Mouse (Mus musculus) liver, embryonic 16.5 days (tissue): ENCODE results near the gene Abcg5. TPM values are rescaled to one million over a fixed set of nuclear protein-coding genes. Genes with fewer than 3 reads are reported as not detected.

Source experiments
- ATAC-seq: fragments of 200-750 bp; cut with Nextera tagmentation; 2 replicates; pipeline ENCODE4 v1.8.0; 2017; ENCODE audit warnings: low read depth, mild to moderate bottlenecking, moderate number of reproducible peaks, moderate library complexity
- H3K27ac ChIP-seq: fragments of 300-500 bp; sonication (generic); 2 replicates; pipeline ENCODE4 v1.5.1; 2014; ENCODE audit warnings: mild to moderate bottlenecking, low read length
- H3K27me3 ChIP-seq: fragments of 300-500 bp; sonication (generic); 2 replicates; pipeline ENCODE4 v1.6.1; 2014; ENCODE audit warnings: low read depth, low read length, mixed read lengths; ENCODE audit not compliant: control insufficient read depth, insufficient read depth
- H3K36me3 ChIP-seq: fragments of 300-500 bp; sonication (generic); 2 replicates; pipeline ENCODE4 v1.6.1; 2014; ENCODE audit warnings: mild to moderate bottlenecking; ENCODE audit not compliant: control insufficient read depth, insufficient read depth
- H3K4me1 ChIP-seq: fragments of 300-500 bp; sonication (generic); 2 replicates; pipeline ENCODE4 v1.6.1; 2014; ENCODE audit warnings: low read depth, low read length, mixed read lengths; ENCODE audit not compliant: control insufficient read depth
- H3K4me2 ChIP-seq: fragments of 300-500 bp; sonication (generic); 2 replicates; pipeline ENCODE4 v1.6.1; 2014; ENCODE audit warnings: low read depth, low read length, mixed read lengths
- H3K4me3 ChIP-seq: fragments of 300-500 bp; sonication (generic); 2 replicates; pipeline ENCODE4 v1.5.1; 2014; ENCODE audit warnings: low read depth, mild to moderate bottlenecking, low read length
- H3K9ac ChIP-seq: fragments of 300-500 bp; sonication (generic); 2 replicates; pipeline ENCODE4 v1.6.1; 2014; ENCODE audit warnings: low read depth, low read length
- H3K9me3 ChIP-seq: fragments of 300-500 bp; sonication (generic); replicated peaks from 2 replicates; pipeline ENCODE4 v1.6.1; 2016; ENCODE audit warnings: low read length; ENCODE audit not compliant: control insufficient read depth
- WGBS: fragments of 180-500 bp; shearing (Covaris S2); extraction: QIAGEN DNeasy Blood & Tissue Kit; methylation state at CpG from one replicate; pipeline ENCODE4 v1.1.7; 2014; ENCODE audit not compliant: insufficient replicate concordance; 5-methylcytosine and 5-hydroxymethylcytosine counted together
- polyA plus RNA-seq: library from polyadenylated mRNA; unstranded; fragments of >200 nt; fragmentation: Nextera tagmentation; extraction: Ambion mirVana; gene quantifications from 2 replicates; pipeline ENCODE4 v1.2.1, GENCODE M21; 2015

Gene Abcg5
- polyA plus RNA-seq, 1 experiment from 2014 or later: 0.63 TPM

DNA sequence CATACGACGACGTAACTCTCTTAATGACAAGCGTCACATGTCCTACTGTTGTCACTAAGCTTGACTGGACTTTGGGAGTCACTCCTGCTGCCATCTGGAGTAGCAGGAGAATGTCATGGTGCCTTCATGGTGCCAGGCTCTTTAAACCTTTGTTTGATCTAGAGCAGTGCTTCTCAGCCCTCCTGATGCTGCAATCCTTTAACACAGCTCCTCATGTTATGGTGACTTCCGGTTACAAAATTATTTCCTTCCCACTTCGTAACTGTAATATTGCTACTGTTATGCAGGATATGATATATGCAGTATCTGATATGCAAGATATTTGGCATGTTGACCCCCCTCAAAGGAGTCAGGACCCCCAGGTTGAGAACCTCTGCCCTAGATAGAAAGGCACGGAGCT lies 63.7 kb downstream of the Abcg5 start:
- Histone ChIP-seq H3K27ac (no peak overlapping the region), H3K9ac (no peak overlapping the region), H3K4me2 (no peak overlapping the region), H3K4me1 (no peaks in the 10 kb centered on the region), H3K9me3 (no peaks in the 10 kb centered on the region), H3K27me3 (no peaks in the 10 kb centered on the region), H3K36me3 (no peaks in the 10 kb centered on the region), H3K4me3 (no peak overlapping the region)
- ATAC-seq: no peak; the same call in 1 of the 2 replicates
- 69% methylated on average over 7 of the region's 7 CpGs for WGBS

DNA sequence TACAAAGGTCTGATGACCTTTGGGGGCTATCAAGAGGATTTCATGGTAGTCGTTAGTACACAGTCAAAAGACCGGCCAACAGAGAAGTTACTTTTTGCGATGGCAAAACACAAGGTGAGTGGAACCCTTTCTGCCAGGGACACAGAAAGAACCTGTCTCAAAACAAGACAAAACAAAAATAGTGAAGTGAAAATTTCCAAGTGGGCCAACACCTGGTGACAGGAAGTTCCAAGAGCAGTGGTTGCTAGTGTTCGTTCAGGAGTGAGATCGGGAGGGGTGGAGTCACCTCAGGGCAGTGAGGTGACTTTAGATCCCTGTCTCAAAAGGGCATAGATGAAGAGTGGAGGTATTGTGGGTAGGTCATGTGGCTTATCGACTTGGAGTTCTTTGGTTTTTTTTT lies 64.9 kb downstream of the Abcg5 start:
- no peak for ATAC-seq
- WGBS: 71% methylated on average over 6 of the region's 6 CpGs
- H3K4me3 ChIP-seq: no peak overlapping the region

DNA sequence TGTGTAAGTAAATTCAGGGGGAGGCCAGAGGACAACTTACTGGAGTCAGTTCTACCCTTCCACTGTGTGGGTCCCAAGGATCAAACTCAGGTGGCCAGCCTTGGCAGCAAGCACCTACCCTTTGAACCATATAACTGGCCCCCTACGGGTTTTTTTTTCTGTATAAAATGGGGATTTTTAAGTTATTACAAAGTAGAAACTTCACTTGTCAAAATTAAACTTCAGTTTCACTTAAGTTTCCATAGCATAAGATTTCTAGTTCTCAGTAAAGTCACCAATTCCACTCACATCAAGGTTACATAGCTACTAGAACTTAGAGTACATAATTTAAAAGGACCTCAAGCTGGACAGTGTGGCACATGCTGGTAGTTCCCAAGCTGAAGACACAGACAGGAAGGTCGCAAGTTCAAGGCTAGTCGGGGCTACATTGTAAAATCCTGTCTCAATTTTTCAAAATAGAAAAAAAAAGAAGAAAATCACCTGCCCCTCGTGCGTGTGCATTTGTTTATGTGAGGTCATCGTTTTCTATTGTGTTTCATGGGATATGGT lies 66.2 kb downstream of the Abcg5 start:
- Histone ChIP-seq H3K9ac (no peak overlapping the region), H3K4me1 (no peaks in the 10 kb centered on the region; the same call in 1 of the 2 replicates), H3K36me3 (no peaks in the 10 kb centered on the region), H3K4me3 (no peak overlapping the region), H3K27ac (no peak overlapping the region), H3K4me2 (no peak overlapping the region), H3K9me3 (peaks cover 4% of the 10 kb centered on the region; the same call in 1 of the 2 replicates), H3K27me3 (no peaks in the 10 kb centered on the region)
- no peak for ATAC-seq
- WGBS: 59% methylated on average over 6 of the region's 6 CpGs

More for the DNA sequence above, 64.9 kb downstream of the Abcg5 start:
- Histone ChIP-seq H3K4me1 (no peaks in the 10 kb centered on the region), H3K9me3 (peaks cover 4% of the 10 kb centered on the region; the same call in 1 of the 2 replicates), H3K9ac (no peak overlapping the region), H3K4me2 (no peak overlapping the region), H3K27me3 (no peaks in the 10 kb centered on the region), H3K36me3 (no peaks in the 10 kb centered on the region), H3K27ac (no peak overlapping the region)

DNA sequence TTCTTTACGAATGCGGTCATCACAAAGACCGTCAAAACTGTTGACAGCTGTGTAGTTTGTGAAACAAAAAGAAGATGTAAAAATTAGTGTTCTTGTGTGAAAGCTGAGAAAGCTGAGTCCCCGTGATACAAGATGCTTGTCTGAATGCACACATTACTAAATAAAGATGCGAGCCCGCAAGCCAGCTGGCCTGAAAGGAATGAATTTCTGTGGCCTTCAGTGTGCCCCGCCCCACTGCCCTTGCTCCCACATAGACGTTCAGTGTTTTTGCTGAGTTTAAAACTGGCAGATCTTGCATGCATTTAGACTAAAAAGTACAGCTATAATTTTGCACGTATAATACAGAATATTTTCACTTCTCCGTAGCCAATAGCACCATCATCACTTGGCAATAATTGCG lies 67.0 kb downstream of the Abcg5 start:
- no peak overlapping the region for H3K4me3 ChIP-seq
- no peak for ATAC-seq
- WGBS: 70% methylated on average over 11 of the region's 11 CpGs

DNA sequence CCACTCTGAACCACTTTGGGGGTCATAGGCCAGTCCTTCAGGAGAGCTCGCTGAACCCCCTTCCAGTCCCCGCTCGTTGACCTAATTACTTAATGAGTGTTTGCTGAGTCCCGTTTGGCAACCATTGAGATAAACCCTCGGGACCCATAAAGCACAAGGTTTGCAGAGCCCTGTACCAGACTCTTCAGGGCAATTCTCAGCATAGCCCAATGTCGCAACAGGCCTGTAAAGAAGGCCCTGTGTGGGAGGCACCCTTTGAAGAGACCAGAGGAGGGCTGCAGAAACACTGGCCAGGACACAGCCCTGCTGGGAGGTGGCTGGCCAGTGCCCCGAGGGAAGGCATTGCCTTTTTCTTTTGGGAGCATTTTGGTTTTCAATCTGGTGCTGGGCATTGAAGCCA lies 70.8 kb downstream of the Abcg5 start:
- Histone ChIP-seq H3K9ac (no peak overlapping the region), H3K36me3 (no peaks in the 10 kb centered on the region), H3K27me3 (no peaks in the 10 kb centered on the region), H3K9me3 (peaks cover 4% of the 10 kb centered on the region; the same call in 1 of the 2 replicates), H3K4me1 (no peaks in the 10 kb centered on the region; the same call in 1 of the 2 replicates), H3K27ac (no peak overlapping the region), H3K4me3 (no peak overlapping the region), H3K4me2 (no peak overlapping the region)
- peak; percentile 72 for ATAC-seq
- 42% methylated on average over 7 of the region's 7 CpGs for WGBS

More for the DNA sequence above, 67.0 kb downstream of the Abcg5 start:
- Histone ChIP-seq H3K27me3 (no peaks in the 10 kb centered on the region), H3K4me2 (no peak overlapping the region), H3K4me1 (no peaks in the 10 kb centered on the region; the same call in 1 of the 2 replicates), H3K9me3 (peaks cover 4% of the 10 kb centered on the region; the same call in 1 of the 2 replicates), H3K36me3 (no peaks in the 10 kb centered on the region), H3K9ac (no peak overlapping the region), H3K27ac (no peak overlapping the region)

DNA sequence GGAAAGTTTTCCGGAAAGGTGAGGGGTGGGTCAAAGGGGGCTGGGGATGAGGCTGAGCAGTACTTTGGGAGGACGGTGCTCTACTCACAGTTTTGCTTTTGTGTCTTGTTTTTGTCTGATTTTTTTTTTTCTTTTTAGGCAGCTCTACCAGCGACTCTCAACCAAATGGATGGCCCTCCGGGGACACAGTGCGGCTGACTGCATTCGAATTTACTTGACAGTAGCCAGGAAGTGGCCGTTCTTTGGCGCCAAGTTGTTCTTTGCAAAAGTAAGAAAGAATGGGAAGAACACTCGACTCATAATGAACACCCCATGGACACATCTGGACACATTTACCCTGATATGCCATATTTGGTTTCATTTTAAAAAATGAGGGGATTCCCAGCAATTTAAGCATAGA lies 71.3 kb downstream of the Abcg5 start:
- no peak for ATAC-seq
- no peaks in the 10 kb centered on the region for H3K27me3 ChIP-seq

DNA sequence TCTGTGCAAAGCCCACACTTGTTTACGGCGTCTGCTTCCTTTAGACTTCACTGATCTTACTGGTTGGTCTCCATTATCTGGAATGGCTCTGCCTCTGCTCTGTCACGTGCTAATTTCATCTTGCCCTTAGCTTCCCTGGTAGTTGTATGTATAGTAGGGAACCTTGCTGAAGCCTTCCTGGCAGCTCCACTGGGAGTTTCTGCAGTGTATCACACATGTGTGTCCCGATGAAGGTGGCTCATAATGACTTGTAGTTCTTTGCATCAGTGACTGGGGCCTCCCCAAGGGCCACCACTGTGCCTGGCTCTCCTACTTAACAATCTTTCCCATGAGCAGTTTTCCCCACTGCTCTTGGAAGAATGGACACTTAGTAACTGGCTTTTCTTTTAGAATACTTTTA lies 74.2 kb downstream of the Abcg5 start:
- no peak overlapping the region for H3K9ac ChIP-seq
- H3K27ac ChIP-seq: no peak overlapping the region
- ATAC-seq: no peak
- H3K4me3 ChIP-seq: no peak overlapping the region
- no peaks in the 10 kb centered on the region for H3K36me3 ChIP-seq
- no peaks in the 10 kb centered on the region for H3K27me3 ChIP-seq
- no peaks in the 10 kb centered on the region; the same call in 1 of the 2 replicates for H3K4me1 ChIP-seq
- H3K9me3 ChIP-seq: 0 out of 2 replicates have a peak, but pooled peaks cover under 1% of the 10 kb centered on the region
- H3K4me2 ChIP-seq: no peak overlapping the region
- 66% methylated on average over 4 of the region's 4 CpGs for WGBS

More for the DNA sequence above, 71.3 kb downstream of the Abcg5 start:
- H3K9ac ChIP-seq: no peak overlapping the region
- H3K4me2 ChIP-seq: no peak overlapping the region
- H3K36me3 ChIP-seq: no peaks in the 10 kb centered on the region
- H3K9me3 ChIP-seq: peaks cover 4% of the 10 kb centered on the region; the same call in 1 of the 2 replicates
- H3K4me3 ChIP-seq: no peak overlapping the region
- WGBS: 63% methylated on average over 9 of the region's 9 CpGs
- no peak overlapping the region for H3K27ac ChIP-seq
- H3K4me1 ChIP-seq: no peaks in the 10 kb centered on the region; the same call in 1 of the 2 replicates

Other genes starting within 250 kb of the Abcg5 start
- gene Thada, start 216.8 kb downstream of the Abcg5 start, polyA plus RNA-seq: 2.0 and 2.2 TPM in 2 replicates
- 0.30 and 0.46 TPM in 2 replicates for gene Plekhh2, start 171.1 kb downstream of the Abcg5 start, polyA plus RNA-seq
- 1.7 and 2.5 TPM in 2 replicates for gene Dync2li1, start 56.5 kb downstream of the Abcg5 start, polyA plus RNA-seq
- 0.55 and 0.58 TPM in 2 replicates for gene Abcg8, start 6.7 kb downstream of the Abcg5 start, polyA plus RNA-seq
- gene Lrpprc, start 107.8 kb upstream of the Abcg5 start, polyA plus RNA-seq: 41.4 and 41.6 TPM in 2 replicates